Mouse (Mus musculus) small intestine, adult 2 months (tissue): Measurements from ENCODE around the gene Crtam. TPM values are rescaled to one million over a fixed set of nuclear protein-coding genes. Genes with fewer than 3 reads are reported as not detected.

ENCODE experiments used
- H3K27ac ChIP-seq: fragments of 200-500 bp; 2 replicates; pipeline ENCODE4 v1.5.1; 2012; ENCODE audit warnings: low read depth, low read length, control low read depth, inconsistent platforms; ENCODE audit not compliant: insufficient read depth
- H3K27me3 ChIP-seq: fragments of 200-500 bp; 2 replicates; pipeline ENCODE4 v1.6.1; 2012; ENCODE audit warnings: mild to moderate bottlenecking, moderate library complexity, low read length, inconsistent platforms; ENCODE audit not compliant: control insufficient read depth, insufficient read depth
- H3K36me3 ChIP-seq: fragments of 200-500 bp; 2 replicates; pipeline ENCODE4 v1.6.1; 2012; ENCODE audit warnings: mild to moderate bottlenecking, low read length, control low read depth, inconsistent platforms; ENCODE audit not compliant: control insufficient read depth, insufficient read depth
- H3K4me1 ChIP-seq: fragments of 200-500 bp; 2 replicates; pipeline ENCODE4 v1.6.1; 2012; ENCODE audit warnings: low read length, inconsistent platforms, mixed read lengths; ENCODE audit not compliant: control insufficient read depth, insufficient read depth, insufficient read length
- H3K4me3 ChIP-seq: fragments of 200-500 bp; 2 replicates; pipeline ENCODE4 v1.5.1; 2012; ENCODE audit warnings: low read depth, mild to moderate bottlenecking, control low read depth, inconsistent platforms, low read length, moderate library complexity
- CTCF ChIP-seq: fragments of 200-500 bp; IDR thresholded peaks from 2 replicates; pipeline ENCODE4 v1.5.1; 2012; ENCODE audit warnings: low read depth, mild to moderate bottlenecking, control low read depth, inconsistent platforms, low read length, moderate library complexity, mixed read lengths; ENCODE audit not compliant: insufficient replicate concordance, insufficient read length; ENCODE audit errors: extremely low read depth
- POLR2A ChIP-seq: fragments of 200-500 bp; IDR thresholded peaks from 2 replicates; pipeline ENCODE4 v1.6.1; 2012; ENCODE audit warnings: low read depth, mild to moderate bottlenecking, control low read depth, inconsistent platforms, low read length, moderate library complexity
- WGBS: fragments of 180-500 bp; shearing (Covaris S2); methylation state at CpG from one replicate; pipeline ENCODE4 v1.1.7; 2018; 5-methylcytosine and 5-hydroxymethylcytosine counted together
- polyA plus RNA-seq: library from polyadenylated mRNA; depleted of rRNA; stranded (reverse); fragments of >200 nt; gene quantifications from 2 replicates; pipeline ENCODE4 v1.2.3, GENCODE M21; 2012

The Crtam gene
- polyA plus RNA-seq, 1 experiment: 0.08 TPM

DNA sequence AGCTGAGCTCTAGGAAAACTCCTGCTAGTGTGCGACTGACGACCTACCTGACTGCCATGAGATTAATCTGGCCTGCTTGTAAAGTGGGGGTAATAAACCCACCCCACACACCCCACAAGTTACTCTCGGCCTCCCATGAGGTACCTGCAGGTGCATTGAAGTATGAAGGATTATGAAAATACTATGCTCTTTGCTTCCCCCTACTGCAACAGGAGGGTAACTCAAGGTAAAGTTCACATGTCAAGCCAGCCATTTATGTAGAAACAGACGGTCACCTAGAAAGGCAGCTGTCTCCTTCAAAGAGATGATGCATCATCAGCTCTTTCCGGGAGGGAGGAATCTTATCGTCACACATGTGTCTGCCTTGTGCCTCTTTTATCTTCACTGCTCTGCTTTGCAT lies 25.4 kb upstream of the Crtam start:
- H3K36me3 ChIP-seq: no peaks in the 10 kb centered on the region
- no peaks in the 10 kb centered on the region for H3K4me1 ChIP-seq
- WGBS: 55% methylated on average over 6 of the region's 6 CpGs
- TF ChIP-seq POLR2A (no peak), CTCF (no peak)
- H3K27ac ChIP-seq: no peak overlapping the region
- H3K27me3 ChIP-seq: no peaks in the 10 kb centered on the region
- no peak overlapping the region for H3K4me3 ChIP-seq

DNA sequence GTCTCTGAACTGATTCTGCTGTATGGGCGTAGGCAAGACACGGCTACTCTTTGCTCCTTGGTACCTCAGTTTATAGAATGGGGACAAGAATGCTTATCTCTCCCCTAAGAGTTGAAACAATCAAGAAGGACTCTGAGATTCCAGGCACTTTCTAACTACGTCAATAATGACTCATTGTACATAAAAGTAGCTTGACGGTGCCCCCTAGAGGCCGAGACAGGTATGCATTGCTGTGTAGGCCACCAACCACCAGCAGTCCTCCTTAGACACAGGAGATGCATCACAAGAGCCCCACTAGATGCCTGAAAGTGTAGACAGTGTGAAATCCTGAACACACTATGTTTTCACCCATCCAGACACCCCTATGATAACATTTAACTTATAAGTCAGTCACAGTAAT lies 24.0 kb upstream of the Crtam start:
- Histone ChIP-seq H3K4me1 (no peaks in the 10 kb centered on the region), H3K27me3 (no peaks in the 10 kb centered on the region), H3K4me3 (no peak overlapping the region), H3K36me3 (no peaks in the 10 kb centered on the region), H3K27ac (no peak overlapping the region)
- WGBS: 33% methylated on average over 5 of the region's 5 CpGs
- TF ChIP-seq POLR2A: no peak
- TF ChIP-seq CTCF: peak; percentile 58; the same call in 1 of the 2 replicates

DNA sequence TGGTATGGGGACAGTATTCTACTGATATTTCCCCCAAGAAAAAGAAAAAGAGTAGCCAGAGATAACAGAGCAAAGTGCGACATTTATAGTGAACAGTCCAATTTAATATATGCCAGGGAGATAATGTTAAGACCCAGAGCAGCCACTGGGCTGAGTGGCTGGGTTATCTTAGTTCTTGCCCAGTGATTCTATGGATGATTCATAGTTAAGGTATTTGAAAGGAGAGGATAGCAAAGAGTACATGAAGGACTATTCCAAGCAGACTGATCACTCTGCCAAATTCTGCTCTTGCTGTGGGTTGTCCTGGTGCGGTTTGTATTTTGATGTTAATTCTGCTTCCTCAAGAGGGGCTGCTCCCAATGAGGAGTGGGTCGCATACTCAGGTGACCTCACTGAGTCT lies 17.3 kb upstream of the Crtam start:
- TF ChIP-seq CTCF (no peak), POLR2A (no peak)
- peaks cover 2% of the 10 kb centered on the region; the same call in 1 of the 2 replicates for H3K36me3 ChIP-seq
- H3K4me1 ChIP-seq: no peaks in the 10 kb centered on the region
- 67% methylated on average over 3 of the region's 3 CpGs for WGBS
- no peaks in the 10 kb centered on the region for H3K27me3 ChIP-seq
- no peak overlapping the region for H3K27ac ChIP-seq
- H3K4me3 ChIP-seq: no peak overlapping the region

GRCm38 (mm10) chr9:41020486-41020885 lies 16.1 kb upstream of the Crtam start:
- Histone ChIP-seq H3K27me3 (no peaks in the 10 kb centered on the region), H3K4me1 (no peaks in the 10 kb centered on the region), H3K27ac (no peak overlapping the region), H3K36me3 (peaks cover 2% of the 10 kb centered on the region; the same call in 1 of the 2 replicates), H3K4me3 (no peak overlapping the region)
- 80% methylated on average over 3 of the region's 3 CpGs for WGBS
- TF ChIP-seq CTCF: no peak
- TF ChIP-seq POLR2A: no peak

DNA sequence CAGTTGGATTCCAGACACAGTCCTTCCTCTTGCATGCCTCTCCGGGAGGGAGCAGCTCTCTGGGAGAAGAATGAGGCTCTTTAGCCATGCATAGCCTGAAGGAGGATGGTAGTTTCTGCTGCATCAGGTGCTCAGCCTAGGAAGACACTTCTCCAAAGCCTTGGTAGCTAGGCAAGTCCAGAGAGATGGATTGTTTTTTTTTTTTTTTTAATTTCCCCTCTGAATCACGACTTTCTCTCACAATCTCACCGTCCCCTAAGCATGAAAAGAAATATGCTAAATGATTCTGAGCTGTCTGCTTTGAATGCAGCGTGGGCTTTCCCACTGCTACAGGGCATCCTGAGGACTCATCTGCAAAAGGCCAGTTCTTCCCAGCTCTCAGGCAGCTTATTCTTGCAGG lies 10.1 kb upstream of the Crtam start:
- H3K4me1 ChIP-seq: no peaks in the 10 kb centered on the region
- 64% methylated on average over 4 of the region's 4 CpGs for WGBS
- TF ChIP-seq CTCF (no peak), POLR2A (no peak)

DNA sequence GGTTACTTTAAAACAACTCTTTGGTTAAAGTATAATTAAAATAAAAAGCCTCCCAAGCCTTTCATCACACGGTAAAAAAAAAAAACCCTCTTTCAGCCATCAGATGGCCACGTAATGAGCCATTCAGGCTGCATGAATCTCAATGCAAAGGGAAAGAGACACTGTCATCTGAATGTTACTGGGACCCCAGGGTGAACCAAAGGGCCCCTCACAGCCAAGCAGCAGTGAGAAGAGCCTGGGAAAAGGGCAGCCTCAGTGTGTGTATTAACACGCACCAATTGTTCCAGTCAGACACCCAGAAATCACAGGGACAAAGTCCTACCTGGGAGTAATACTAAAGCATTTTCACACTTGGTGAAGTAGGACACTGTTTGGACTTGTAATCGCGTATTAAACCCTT lies 8.0 kb upstream of the Crtam start:
- no peak overlapping the region for H3K4me3 ChIP-seq

More for the DNA sequence above, 10.1 kb upstream of the Crtam start:
- no peaks in the 10 kb centered on the region for H3K36me3 ChIP-seq
- H3K27me3 ChIP-seq: no peaks in the 10 kb centered on the region
- no peak overlapping the region for H3K27ac ChIP-seq
- H3K4me3 ChIP-seq: no peak overlapping the region

GRCm38 (mm10) chr9:41011512-41012436 lies 7.3 kb upstream of the Crtam start:
- Histone ChIP-seq H3K4me1 (no peaks in the 10 kb centered on the region), H3K27me3 (no peaks in the 10 kb centered on the region), H3K36me3 (no peaks in the 10 kb centered on the region), H3K27ac (no peak overlapping the region), H3K4me3 (no peak overlapping the region)
- TF ChIP-seq CTCF (no peak), POLR2A (no peak)
- 70% methylated on average over 13 of the region's 13 CpGs for WGBS

More for the DNA sequence above, 8.0 kb upstream of the Crtam start:
- Histone ChIP-seq H3K36me3 (no peaks in the 10 kb centered on the region), H3K27me3 (no peaks in the 10 kb centered on the region), H3K4me1 (no peaks in the 10 kb centered on the region), H3K27ac (no peak overlapping the region)
- 78% methylated on average over 5 of the region's 5 CpGs for WGBS
- TF ChIP-seq CTCF (no peak), POLR2A (no peak)

- TF ChIP-seq POLR2A: no peak
- TF ChIP-seq CTCF: no peak
- no peak overlapping the region for H3K27ac ChIP-seq
- 33% methylated on average over 1 of the region's 1 CpGs for WGBS
- H3K4me3 ChIP-seq: no peak overlapping the region
- H3K4me1 ChIP-seq: no peaks in the 10 kb centered on the region
- no peaks in the 10 kb centered on the region for H3K36me3 ChIP-seq
- H3K27me3 ChIP-seq: no peaks in the 10 kb centered on the region
These were observed 3.4 kb upstream of the Crtam start for GRCm38 (mm10) chr9:41007785-41008184.
